Mouse (Mus musculus) small intestine, adult 2 months (tissue): ENCODE data around the gene Gm43518.

Experiments
- CTCF ChIP-seq: fragments of 200-500 bp; IDR thresholded peaks from 2 replicates; pipeline ENCODE4 v1.5.1; 2012; ENCODE audit warnings: low read depth, mild to moderate bottlenecking, control low read depth, inconsistent platforms, low read length, moderate library complexity, mixed read lengths; ENCODE audit not compliant: insufficient replicate concordance, insufficient read length; ENCODE audit errors: extremely low read depth
- POLR2A ChIP-seq: fragments of 200-500 bp; IDR thresholded peaks from 2 replicates; pipeline ENCODE4 v1.6.1; 2012; ENCODE audit warnings: low read depth, mild to moderate bottlenecking, control low read depth, inconsistent platforms, low read length, moderate library complexity

DNA sequence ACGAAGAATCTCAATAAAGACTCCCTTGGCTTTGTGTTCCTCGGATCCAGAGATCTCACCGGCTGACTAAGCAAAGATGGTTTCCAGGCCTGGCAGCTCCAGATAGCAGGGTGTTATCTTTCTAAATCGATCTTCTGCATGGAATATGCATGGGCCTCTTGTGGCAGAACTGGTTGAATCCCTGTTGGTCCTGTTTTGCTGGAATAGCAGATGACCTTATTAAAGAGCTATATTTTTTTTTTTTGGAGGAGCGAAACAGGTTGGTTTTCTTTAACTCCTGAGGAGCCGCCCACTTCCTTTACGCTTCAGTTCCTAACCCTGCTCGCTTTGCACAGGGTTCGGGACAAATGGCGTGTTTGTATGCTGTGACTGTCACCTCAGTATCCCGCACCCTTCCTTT, 30.8 kb upstream of the Gm43518 start:
- TF ChIP-seq CTCF (no peak), POLR2A (no peak)
